Mouse (Mus musculus) heart, embryonic 11.5 days (tissue): ENCODE data around the gene Cdc42bpg. TPM values are rescaled to one million over a fixed set of nuclear protein-coding genes. Genes with fewer than 3 reads are reported as not detected.

ENCODE experiments used
- ATAC-seq: fragments of 200-750 bp; cut with Nextera tagmentation; replicated peaks from 2 replicates; pipeline ENCODE4 v1.8.0; 2017; ENCODE audit warnings: moderate library complexity; ENCODE audit not compliant: insufficient number of reproducible peaks, low FRiP score, low TSS enrichment
- H3K27ac ChIP-seq: fragments of 300-500 bp; sonication (generic); 2 replicates; pipeline ENCODE4 v1.5.1; 2014; ENCODE audit warnings: mild to moderate bottlenecking, low read depth, low read length
- H3K27me3 ChIP-seq: fragments of 300-500 bp; sonication (generic); 2 replicates; pipeline ENCODE4 v1.6.1; 2014; ENCODE audit warnings: mild to moderate bottlenecking, low read length, mixed read lengths; ENCODE audit not compliant: control insufficient read depth, insufficient read depth
- H3K36me3 ChIP-seq: fragments of 300-500 bp; sonication (generic); 2 replicates; pipeline ENCODE4 v1.6.1; 2014; ENCODE audit warnings: mild to moderate bottlenecking, low read length, moderate library complexity, mixed read lengths; ENCODE audit not compliant: control insufficient read depth, insufficient read depth
- H3K4me1 ChIP-seq: fragments of 300-500 bp; sonication (generic); 2 replicates; pipeline ENCODE4 v1.6.1; 2014; ENCODE audit warnings: low read length; ENCODE audit not compliant: control insufficient read depth, insufficient read depth
- H3K4me2 ChIP-seq: fragments of 300-500 bp; sonication (generic); 2 replicates; pipeline ENCODE4 v1.6.1; 2014; ENCODE audit warnings: mild to moderate bottlenecking, moderate library complexity
- H3K4me3 ChIP-seq: fragments of 300-500 bp; sonication (generic); 2 replicates; pipeline ENCODE4 v1.5.1; 2014; ENCODE audit warnings: low read depth, low read length
- H3K9ac ChIP-seq: fragments of 300-500 bp; sonication (generic); 2 replicates; pipeline ENCODE4 v1.6.1; 2014; ENCODE audit warnings: mild to moderate bottlenecking, low read depth, low read length, moderate library complexity
- H3K9me3 ChIP-seq: fragments of 300-500 bp; sonication (generic); replicated peaks from 2 replicates; pipeline ENCODE4 v1.6.1; 2016; ENCODE audit warnings: low read length; ENCODE audit not compliant: control insufficient read depth
- WGBS: fragments of 180-500 bp; shearing (Covaris S2); extraction: QIAGEN DNeasy Blood & Tissue Kit; methylation state at CpG from one replicate; pipeline ENCODE4 v1.1.7; 2014; ENCODE audit not compliant: insufficient replicate concordance; 5-methylcytosine and 5-hydroxymethylcytosine counted together
- polyA plus RNA-seq: library from polyadenylated mRNA; unstranded; fragments of >200 nt; fragmentation: Nextera tagmentation; extraction: Ambion mirVana; gene quantifications from 2 replicates; pipeline ENCODE4 v1.2.1, GENCODE M21; 2014

Gene Cdc42bpg
- polyA plus RNA-seq, 1 experiment from 2014 or later, result 0.74 TPM

- Histone ChIP-seq H3K9me3 (no peaks in the 10 kb centered on the region), H3K4me3 (no peak overlapping the region), H3K4me2 (0 out of 2 replicates have a peak overlapping the region, but pooled peaks have one; percentile 6), H3K4me1 (peaks cover 16% of the 10 kb centered on the region), H3K27me3 (no peaks in the 10 kb centered on the region), H3K9ac (no peak overlapping the region; the same call in 1 of the 2 replicates), H3K27ac (no peak overlapping the region), H3K36me3 (peaks cover 4% of the 10 kb centered on the region; the same call in 1 of the 2 replicates)
- no peak for ATAC-seq
- 74% methylated on average over 33 of the region's 33 CpGs for WGBS
These were observed 15.7 kb downstream of the Cdc42bpg start for GRCm38 (mm10) chr19:6321786-6322621.

- no peaks in the 10 kb centered on the region for H3K9me3 ChIP-seq
- ATAC-seq, result no peak
- peaks cover 16% of the 10 kb centered on the region for H3K4me1 ChIP-seq
- H3K4me2 ChIP-seq, result no peak overlapping the region
- no peaks in the 10 kb centered on the region for H3K36me3 ChIP-seq
- 78% methylated on average over 9 of the region's 9 CpGs for WGBS
- no peak overlapping the region for H3K27ac ChIP-seq
- H3K4me3 ChIP-seq, result no peak overlapping the region
- H3K27me3 ChIP-seq, result no peaks in the 10 kb centered on the region
- no peak overlapping the region for H3K9ac ChIP-seq
These were observed 18.5 kb downstream of the Cdc42bpg start for GRCm38 (mm10) chr19:6324751-6325150.

GRCm38 (mm10) chr19:6331178-6331577, 24.9 kb downstream of the Cdc42bpg start:
- Histone ChIP-seq H3K9ac (peak overlapping the region; percentile 2; the same call in 1 of the 2 replicates), H3K36me3 (no peaks in the 10 kb centered on the region), H3K27me3 (no peaks in the 10 kb centered on the region), H3K27ac (no peak overlapping the region), H3K4me1 (peaks cover 6% of the 10 kb centered on the region), H3K4me2 (peak overlapping the region; percentile 31), H3K9me3 (no peaks in the 10 kb centered on the region), H3K4me3 (no peak overlapping the region)
- ATAC-seq, result no peak
- WGBS, result 47% methylated on average over 5 of the region's 5 CpGs

GRCm38 (mm10) chr19:6331719-6332516, 25.7 kb downstream of the Cdc42bpg start:
- H3K27ac ChIP-seq, result no peak overlapping the region
- WGBS, result 22% methylated on average over 13 of the region's 13 CpGs

GRCm38 (mm10) chr19:6333761-6334595, 27.7 kb downstream of the Cdc42bpg start:
- H3K9me3 ChIP-seq, result no peaks in the 10 kb centered on the region
- ATAC-seq, result no peak
- H3K36me3 ChIP-seq, result peaks cover 17% of the 10 kb centered on the region
- WGBS, result 64% methylated on average over 9 of the region's 9 CpGs
- H3K9ac ChIP-seq, result peak overlapping the region; percentile 56; the same call in 1 of the 2 replicates
- peaks cover 15% of the 10 kb centered on the region for H3K4me1 ChIP-seq
- H3K4me2 ChIP-seq, result peak overlapping the region; percentile 91
- H3K27me3 ChIP-seq, result no peaks in the 10 kb centered on the region
- H3K27ac ChIP-seq, result peak overlapping the region; percentile 60
- H3K4me3 ChIP-seq, result peak overlapping the region; percentile 89

More at GRCm38 (mm10) chr19:6331719-6332516, 25.7 kb downstream of the Cdc42bpg start:
- no peaks in the 10 kb centered on the region; the same call in 1 of the 2 replicates for H3K36me3 ChIP-seq
- H3K4me1 ChIP-seq, result peaks cover 14% of the 10 kb centered on the region
- H3K4me2 ChIP-seq, result peak overlapping the region; percentile 31
- ATAC-seq, result no peak
- H3K4me3 ChIP-seq, result no peak overlapping the region
- H3K9ac ChIP-seq, result peak overlapping the region; percentile 43; the same call in 1 of the 2 replicates
- H3K27me3 ChIP-seq, result no peaks in the 10 kb centered on the region
- no peaks in the 10 kb centered on the region for H3K9me3 ChIP-seq

GRCm38 (mm10) chr19:6334673-6335457, 28.6 kb downstream of the Cdc42bpg start, which contains the start of gene Men1:
Gene Men1 (plus strand): TSS chr19:6334979.
- peak within 1 kb of the TSS; percentile 86 for H3K9ac ChIP-seq
- H3K4me1 ChIP-seq, result peaks cover 15% of the 10 kb centered on the region
- H3K27me3 ChIP-seq, result no peaks in the 10 kb centered on the region
- peaks cover 26% of the 10 kb centered on the region for H3K36me3 ChIP-seq
- ATAC-seq, result peak; percentile 80
- peak within 1 kb of the TSS; percentile 89 for H3K4me3 ChIP-seq
- peak within 1 kb of the TSS; percentile 91 for H3K4me2 ChIP-seq
- peak within 1 kb of the TSS; percentile 66 for H3K27ac ChIP-seq
- under 1% methylated on average over 39 of the region's 43 CpGs for WGBS
- no peaks in the 10 kb centered on the region for H3K9me3 ChIP-seq

- 1% methylated on average over 23 of the region's 25 CpGs for WGBS
- no peaks in the 10 kb centered on the region for H3K9me3 ChIP-seq
- peaks cover 29% of the 10 kb centered on the region for H3K36me3 ChIP-seq
- H3K27me3 ChIP-seq, result no peaks in the 10 kb centered on the region
- ATAC-seq, result peak; percentile 16
- H3K4me3 ChIP-seq, result peak overlapping the region; percentile 89
- H3K9ac ChIP-seq, result peak overlapping the region; percentile 86
- peak overlapping the region; percentile 66 for H3K27ac ChIP-seq
- peaks cover 19% of the 10 kb centered on the region for H3K4me1 ChIP-seq
- H3K4me2 ChIP-seq, result peak overlapping the region; percentile 91
These were observed 29.2 kb downstream of the Cdc42bpg start for GRCm38 (mm10) chr19:6335458-6335827.
